Mouse (Mus musculus) small intestine, adult 2 months (tissue): ENCODE measurements around the gene Rara. TPM values are rescaled to one million over a fixed set of nuclear protein-coding genes. Genes with fewer than 3 reads are reported as not detected.

Source experiments
- H3K27ac ChIP-seq: fragments of 200-500 bp; 2 replicates; pipeline ENCODE4 v1.5.1; 2012; ENCODE audit warnings: low read depth, low read length, control low read depth, inconsistent platforms; ENCODE audit not compliant: insufficient read depth
- H3K27me3 ChIP-seq: fragments of 200-500 bp; 2 replicates; pipeline ENCODE4 v1.6.1; 2012; ENCODE audit warnings: mild to moderate bottlenecking, moderate library complexity, low read length, inconsistent platforms; ENCODE audit not compliant: control insufficient read depth, insufficient read depth
- H3K36me3 ChIP-seq: fragments of 200-500 bp; 2 replicates; pipeline ENCODE4 v1.6.1; 2012; ENCODE audit warnings: mild to moderate bottlenecking, low read length, control low read depth, inconsistent platforms; ENCODE audit not compliant: control insufficient read depth, insufficient read depth
- H3K4me1 ChIP-seq: fragments of 200-500 bp; 2 replicates; pipeline ENCODE4 v1.6.1; 2012; ENCODE audit warnings: low read length, inconsistent platforms, mixed read lengths; ENCODE audit not compliant: control insufficient read depth, insufficient read depth, insufficient read length
- H3K4me3 ChIP-seq: fragments of 200-500 bp; 2 replicates; pipeline ENCODE4 v1.5.1; 2012; ENCODE audit warnings: low read depth, mild to moderate bottlenecking, control low read depth, inconsistent platforms, low read length, moderate library complexity
- CTCF ChIP-seq: fragments of 200-500 bp; IDR thresholded peaks from 2 replicates; pipeline ENCODE4 v1.5.1; 2012; ENCODE audit warnings: low read depth, mild to moderate bottlenecking, control low read depth, inconsistent platforms, low read length, moderate library complexity, mixed read lengths; ENCODE audit not compliant: insufficient replicate concordance, insufficient read length; ENCODE audit errors: extremely low read depth
- POLR2A ChIP-seq: fragments of 200-500 bp; IDR thresholded peaks from 2 replicates; pipeline ENCODE4 v1.6.1; 2012; ENCODE audit warnings: low read depth, mild to moderate bottlenecking, control low read depth, inconsistent platforms, low read length, moderate library complexity
- WGBS: fragments of 180-500 bp; shearing (Covaris S2); methylation state at CpG from one replicate; pipeline ENCODE4 v1.1.7; 2018; 5-methylcytosine and 5-hydroxymethylcytosine counted together
- polyA plus RNA-seq: library from polyadenylated mRNA; depleted of rRNA; stranded (reverse); fragments of >200 nt; gene quantifications from 2 replicates; pipeline ENCODE4 v1.2.3, GENCODE M21; 2012; rRNA removed

Gene Rara
- 25.3 and 56.3 TPM in 2 replicates for polyA plus RNA-seq

GRCm38 (mm10) chr11:98927438-98928076 is at the start of gene Rara:
Gene Rara, plus strand, starts transcription at chr11:98927818.
- no peaks in the 10 kb centered on the region for H3K36me3 ChIP-seq
- no peak within 1 kb of the TSS for H3K27ac ChIP-seq
- peak within 1 kb of the TSS; percentile 66 for H3K4me3 ChIP-seq
- no peaks in the 10 kb centered on the region for H3K27me3 ChIP-seq
- WGBS = 14% methylated on average over 21 of the region's 21 CpGs
- peaks cover 43% of the 10 kb centered on the region for H3K4me1 ChIP-seq
- TF ChIP-seq POLR2A (no peak), CTCF (no peak)

- peaks cover 16% of the 10 kb centered on the region for H3K4me1 ChIP-seq
- H3K36me3 ChIP-seq = peaks cover 64% of the 10 kb centered on the region
- WGBS = 84% methylated on average over 3 of the region's 3 CpGs
Measured at GRCm38 (mm10) chr11:98887703-98888102, 39.9 kb upstream of the Rara start.

DNA sequence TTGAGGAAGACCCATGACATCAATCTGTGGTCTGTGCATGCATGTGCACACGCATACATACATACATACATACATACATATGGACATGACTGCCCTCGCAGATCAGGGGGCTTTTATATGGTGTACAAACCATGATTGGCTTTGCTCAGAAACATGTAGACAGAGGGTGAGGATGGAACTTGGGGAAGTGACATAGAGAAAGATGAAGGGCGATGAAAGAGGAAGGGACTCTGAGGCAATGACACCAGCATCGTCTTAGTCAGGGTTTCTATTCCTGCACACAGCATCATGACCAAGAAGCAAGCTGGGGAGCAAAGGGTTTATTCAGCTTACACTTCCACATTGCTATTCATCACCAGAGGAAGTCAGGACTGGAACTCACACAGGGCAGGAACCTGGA is 38.5 kb upstream of the Rara start:
- no peak for TF ChIP-seq POLR2A
- TF ChIP-seq CTCF = no peak
- 94% methylated on average over 4 of the region's 4 CpGs for WGBS
- Histone ChIP-seq H3K27me3 (no peaks in the 10 kb centered on the region), H3K4me1 (peaks cover 12% of the 10 kb centered on the region), H3K36me3 (peaks cover 77% of the 10 kb centered on the region), H3K4me3 (no peak overlapping the region), H3K27ac (no peak overlapping the region)

More at GRCm38 (mm10) chr11:98887703-98888102, 39.9 kb upstream of the Rara start:
- Histone ChIP-seq H3K27ac (0 out of 2 replicates have a peak overlapping the region, but pooled peaks have one; percentile 24), H3K4me3 (no peak overlapping the region), H3K27me3 (no peaks in the 10 kb centered on the region)
- TF ChIP-seq POLR2A (no peak), CTCF (no peak)

DNA sequence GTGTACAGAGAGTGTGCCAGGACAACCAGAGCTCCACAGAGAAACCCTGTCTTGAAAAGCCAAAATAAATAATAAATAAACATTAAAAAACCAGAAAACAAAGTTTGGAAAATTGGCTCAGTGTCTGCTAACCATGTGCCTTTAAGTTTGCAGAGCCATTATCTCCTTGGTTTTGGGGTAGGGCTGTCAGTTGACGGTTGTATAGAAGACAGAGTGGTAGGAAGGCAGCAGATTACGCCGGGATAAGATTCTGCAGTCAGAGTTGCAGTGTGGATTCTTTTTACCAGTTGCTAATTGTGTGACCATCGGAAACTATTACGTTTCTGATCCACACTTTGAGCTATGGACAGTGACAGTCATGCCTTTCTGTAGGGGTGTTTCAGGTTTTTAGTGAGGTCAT is 37.6 kb upstream of the Rara start:
- peaks cover 10% of the 10 kb centered on the region for H3K4me1 ChIP-seq
- no peaks in the 10 kb centered on the region for H3K27me3 ChIP-seq
- H3K4me3 ChIP-seq = no peak overlapping the region
- H3K36me3 ChIP-seq = peaks cover 80% of the 10 kb centered on the region
- 91% methylated on average over 5 of the region's 5 CpGs for WGBS
- TF ChIP-seq POLR2A (no peak), CTCF (no peak)
- no peak overlapping the region for H3K27ac ChIP-seq

GRCm38 (mm10) chr11:98892426-98892825 is 35.2 kb upstream of the Rara start:
- TF ChIP-seq CTCF = no peak
- no peak for TF ChIP-seq POLR2A
- Histone ChIP-seq H3K27ac (no peak overlapping the region), H3K27me3 (no peaks in the 10 kb centered on the region), H3K36me3 (peaks cover 87% of the 10 kb centered on the region), H3K4me1 (peaks cover 6% of the 10 kb centered on the region; the same call in 1 of the 2 replicates), H3K4me3 (no peak overlapping the region)
- WGBS = 86% methylated on average over 5 of the region's 5 CpGs

- 75% methylated on average over 12 of the region's 12 CpGs for WGBS
- Histone ChIP-seq H3K27me3 (no peaks in the 10 kb centered on the region), H3K27ac (no peak overlapping the region), H3K4me3 (no peak overlapping the region), H3K4me1 (peaks cover 4% of the 10 kb centered on the region; the same call in 1 of the 2 replicates), H3K36me3 (peaks cover 60% of the 10 kb centered on the region)
- TF ChIP-seq POLR2A (peak; percentile 23; the same call in 1 of the 2 replicates), CTCF (no peak)
Measured at GRCm38 (mm10) chr11:98900529-98901125, 27.0 kb upstream of the Rara start.

GRCm38 (mm10) chr11:98902621-98903245 is 24.9 kb upstream of the Rara start:
- Histone ChIP-seq H3K36me3 (peaks cover 40% of the 10 kb centered on the region), H3K27ac (no peak overlapping the region), H3K27me3 (no peaks in the 10 kb centered on the region), H3K4me3 (no peak overlapping the region), H3K4me1 (peaks cover 17% of the 10 kb centered on the region; the same call in 1 of the 2 replicates)
- 75% methylated on average over 10 of the region's 10 CpGs for WGBS
- TF ChIP-seq POLR2A (no peak), CTCF (no peak)

- TF ChIP-seq CTCF (no peak), POLR2A (no peak)
- no peaks in the 10 kb centered on the region for H3K27me3 ChIP-seq
- H3K4me3 ChIP-seq = no peak overlapping the region
- 28% methylated on average over 2 of the region's 2 CpGs for WGBS
- peak overlapping the region; percentile 67 for H3K27ac ChIP-seq
- peaks cover 26% of the 10 kb centered on the region for H3K36me3 ChIP-seq
- peaks cover 20% of the 10 kb centered on the region for H3K4me1 ChIP-seq
Measured at GRCm38 (mm10) chr11:98904577-98904976, 23.0 kb upstream of the Rara start.
